Mouse (Mus musculus) ZHBTc4 (cell line): ENCODE data around the gene Trmt13.

Experiments used
- DNase-seq: peaks from one replicate; pipeline ENCODE4 v3.0.0-alpha.2; 2011; ENCODE audit warnings: low read depth, low spot score

The Trmt13 gene

DNA sequence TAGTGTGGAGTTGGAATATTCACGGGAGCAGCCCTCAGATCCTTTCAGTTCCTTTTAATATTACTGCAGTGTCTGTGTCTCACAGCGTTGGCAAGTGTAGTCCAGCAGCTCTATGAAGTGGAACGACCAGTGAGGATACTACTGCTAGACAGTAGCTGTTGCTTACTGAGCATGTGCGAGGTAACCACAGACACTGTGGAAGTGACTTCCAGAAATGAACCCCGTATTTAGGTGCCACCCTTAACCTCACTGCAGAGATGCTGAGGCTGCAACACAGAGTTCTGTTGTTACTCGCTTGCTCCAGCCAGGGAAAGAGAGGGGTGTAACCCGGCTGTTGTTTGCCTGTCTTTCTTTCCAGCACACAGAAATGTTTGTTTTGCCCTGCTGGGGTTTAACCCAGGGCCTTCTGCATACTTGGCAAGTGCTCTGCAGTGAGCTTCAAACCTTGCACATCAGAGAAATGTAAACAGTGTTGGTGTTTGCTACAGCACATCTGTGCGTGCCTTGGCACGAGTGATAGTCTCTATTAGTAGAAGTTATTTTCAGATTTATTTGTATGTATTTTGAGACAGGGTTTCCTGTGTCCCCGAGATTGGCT, at the start of gene Trmt13:
Gene Trmt13, minus strand, starts transcription at position 293 of the 598 bp plus-strand sequence.
- no peak for DNase-seq

DNA sequence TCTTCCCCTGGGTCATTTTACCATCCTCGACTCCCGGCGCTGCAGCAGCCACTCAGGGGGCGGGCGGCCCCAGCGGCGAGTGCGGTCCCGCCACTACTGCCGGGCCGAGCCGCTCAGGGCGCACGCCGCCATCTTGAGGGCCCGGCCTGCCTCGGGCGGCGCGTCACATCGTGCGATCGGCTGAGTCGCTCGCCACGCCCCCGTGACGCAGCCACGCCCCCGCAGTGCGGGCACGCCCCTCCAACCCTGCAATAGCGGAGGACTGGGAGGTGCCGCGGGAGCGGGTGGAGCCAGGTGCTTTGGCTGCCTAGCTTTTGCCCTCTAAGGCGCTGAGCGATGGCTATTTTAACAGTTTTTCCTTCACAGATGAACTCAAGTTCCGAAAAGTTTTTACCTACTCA, 48.1 kb upstream of the Trmt13 start, which contains the start of gene Mfsd14a:
Gene Mfsd14a, minus strand, starts transcription at position 215 of the 401 bp plus-strand sequence.
- peak; percentile 98 for DNase-seq

GRCm38 (mm10) chr3:116661870-116662414, 47.6 kb upstream of the Trmt13 start:
- DNase-seq: no peak

DNA sequence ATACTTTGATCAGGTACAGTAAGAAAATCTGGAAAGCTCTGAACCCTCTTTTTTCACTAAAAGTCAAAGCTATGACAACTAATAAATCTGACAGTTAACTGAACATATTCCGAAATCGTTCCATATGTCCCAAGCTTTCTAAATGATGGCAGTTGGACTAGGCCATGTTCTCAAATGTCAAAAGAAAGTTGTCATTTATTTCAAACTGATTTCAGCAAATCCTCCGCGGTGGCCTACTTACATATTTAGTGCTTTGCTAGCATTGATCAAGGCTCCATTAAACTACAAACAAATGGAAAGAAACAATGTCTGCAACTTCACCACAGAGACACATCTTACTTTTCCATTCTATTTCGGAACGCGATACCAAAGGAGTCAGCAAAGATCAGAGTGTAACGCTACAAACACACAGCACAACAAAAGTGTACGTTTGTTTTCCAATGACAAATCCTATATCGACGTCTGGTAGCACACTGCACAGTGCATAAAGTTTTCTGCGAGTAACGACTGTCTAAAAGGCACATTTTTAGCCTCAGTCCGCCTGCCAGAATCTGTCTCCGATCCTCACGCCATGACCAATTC, 47.0 kb upstream of the Trmt13 start:
- no peak for DNase-seq

DNA sequence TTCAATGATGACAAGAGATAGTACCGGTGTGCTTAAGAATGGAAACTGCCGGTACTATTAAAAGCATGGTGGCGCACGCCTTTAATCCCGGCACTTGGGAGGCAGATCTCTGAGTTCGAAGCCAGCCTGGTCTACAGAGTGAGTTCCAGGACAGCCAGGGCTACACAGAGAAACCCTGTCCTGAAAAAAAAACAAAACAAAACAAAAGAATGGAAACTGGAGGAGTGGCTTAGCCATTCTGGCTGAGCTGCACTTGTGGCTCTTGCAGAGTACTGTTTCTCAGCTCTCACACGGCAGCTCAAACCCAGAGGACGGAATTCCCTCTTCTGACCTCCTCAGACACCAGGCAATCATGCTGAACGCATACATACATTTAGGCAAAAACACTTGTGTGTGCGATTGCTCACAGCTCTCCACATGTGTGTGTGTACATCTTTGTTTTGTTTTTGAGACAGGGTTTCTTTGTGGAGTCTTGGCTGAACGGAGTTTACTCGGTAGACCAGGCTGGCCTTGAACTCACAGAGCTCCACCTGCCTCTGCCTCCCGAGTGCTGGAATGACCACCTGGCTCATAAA, 45.6 kb upstream of the Trmt13 start:
- DNase-seq: no peak

DNA sequence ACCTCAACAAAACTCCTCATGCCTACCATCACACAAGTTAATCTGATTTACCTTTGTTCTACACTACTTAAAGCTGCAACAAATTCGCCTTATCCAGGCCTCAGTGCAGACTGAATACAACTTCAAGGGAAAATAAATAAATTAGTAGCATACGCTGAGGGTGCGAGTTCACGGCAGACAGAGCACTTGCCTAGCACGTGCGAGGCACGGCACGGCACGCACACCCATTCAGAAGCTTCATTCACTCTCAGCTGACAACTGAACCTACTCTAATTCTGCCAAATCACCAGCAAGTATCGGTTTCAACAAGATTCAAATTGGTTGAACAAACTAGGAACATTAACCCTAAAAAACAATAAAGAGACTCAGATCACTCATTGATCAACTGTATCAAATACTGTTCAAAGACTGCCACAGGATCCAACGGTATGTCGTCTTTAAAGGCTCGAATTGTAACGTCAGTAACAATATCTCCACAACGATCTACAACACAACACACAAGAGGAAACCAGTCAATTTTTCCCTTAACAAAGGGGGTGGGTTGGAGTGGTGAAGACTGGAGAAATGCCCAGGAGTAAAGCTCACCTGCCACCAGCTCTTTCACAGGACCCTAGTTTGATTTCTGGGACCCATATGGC, 44.7 kb upstream of the Trmt13 start:
- no peak for DNase-seq

DNA sequence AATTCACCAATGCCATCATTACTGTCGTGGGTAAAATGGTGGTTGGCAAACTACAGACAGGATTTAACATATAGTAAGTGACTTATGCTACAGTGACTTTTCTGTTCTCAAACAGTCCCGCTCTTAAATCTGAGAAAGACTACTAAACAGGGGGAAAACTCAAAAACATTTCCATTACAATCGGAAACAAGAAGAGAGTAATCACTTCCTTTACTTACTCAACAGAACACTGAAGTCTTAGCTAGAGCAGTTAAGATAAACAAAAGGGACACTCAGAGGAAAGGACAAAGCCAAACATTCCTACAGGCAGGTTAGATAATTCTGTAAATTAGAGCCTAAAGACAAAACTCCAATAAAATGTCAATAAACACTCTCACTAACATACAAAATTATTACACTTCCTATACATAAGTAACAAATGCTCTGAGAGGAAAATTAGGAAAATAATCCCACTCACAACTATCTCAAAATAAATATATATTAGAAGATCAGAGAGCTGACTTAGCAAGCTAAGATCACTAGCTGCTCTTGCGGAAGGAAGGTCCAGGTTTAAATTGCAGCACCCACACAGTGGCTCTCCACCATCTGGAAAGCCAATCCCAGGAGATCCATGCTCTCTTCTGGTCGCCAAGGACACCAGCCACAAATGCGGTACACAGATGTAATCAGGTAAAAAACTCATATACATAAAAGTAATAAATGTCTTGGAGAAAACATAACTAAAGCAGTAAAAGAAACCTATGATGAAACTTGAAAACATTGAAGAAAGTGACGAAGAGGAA, 42.0 kb upstream of the Trmt13 start:
- peak; percentile 86 for DNase-seq

- DNase-seq: peak; percentile 69
Observed at GRCm38 (mm10) chr3:116654051-116654450, 39.7 kb upstream of the Trmt13 start.

DNA sequence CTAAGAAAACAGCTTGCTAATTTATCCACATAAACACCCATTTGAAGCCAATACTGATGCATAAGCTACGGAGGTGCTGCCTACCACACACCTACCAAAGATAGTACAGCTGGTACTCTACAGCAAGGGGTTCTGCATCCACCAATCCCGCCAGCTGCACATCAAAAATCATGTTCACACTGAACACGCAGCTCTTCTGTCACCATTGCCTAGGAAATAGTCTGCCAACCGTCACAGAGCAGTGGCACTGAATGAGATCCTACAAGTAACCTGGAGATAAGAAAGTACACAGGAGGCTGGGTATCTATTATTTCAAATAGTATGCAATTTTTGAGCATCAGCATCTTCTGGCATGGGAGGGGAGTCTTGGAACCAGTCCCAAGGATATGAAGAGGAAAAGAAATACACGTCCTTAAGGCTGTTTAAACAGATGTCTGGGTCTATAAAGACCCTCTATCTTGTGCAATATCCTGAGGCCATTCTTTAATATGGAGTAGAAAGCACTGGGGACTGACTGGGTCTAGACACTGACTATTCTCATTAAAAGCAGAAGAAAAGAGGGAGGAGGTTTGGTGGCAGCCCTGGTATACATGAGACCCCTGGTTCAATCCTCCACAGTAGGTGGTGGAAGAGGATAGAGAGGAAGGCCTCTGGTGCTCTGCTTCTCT, 39.0 kb upstream of the Trmt13 start:
- no peak for DNase-seq

DNA sequence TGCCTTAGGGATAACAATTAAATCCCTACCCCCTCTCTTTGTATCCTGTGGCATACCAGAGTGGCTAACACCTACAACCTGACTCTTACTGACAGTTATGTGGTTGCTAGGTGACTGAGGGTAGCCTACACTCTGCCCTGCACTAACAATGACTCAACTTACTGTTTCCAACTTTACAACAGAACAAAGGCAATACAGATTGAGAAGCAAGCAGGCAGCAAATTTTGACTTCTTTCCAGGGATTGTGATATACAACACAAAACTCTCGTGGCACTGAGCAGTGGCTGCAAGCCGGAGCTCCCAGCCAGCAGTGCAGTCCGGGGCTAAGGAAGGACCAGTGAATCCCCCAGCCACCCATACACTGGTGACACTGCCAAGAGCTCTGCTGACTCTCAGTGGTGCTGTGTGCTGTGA, 37.7 kb upstream of the Trmt13 start:
- peak; percentile 58 for DNase-seq

- no peak for DNase-seq
Observed at GRCm38 (mm10) chr3:116650698-116651097, 36.3 kb upstream of the Trmt13 start.

- DNase-seq: no peak
Observed at GRCm38 (mm10) chr3:116648805-116649204, 34.4 kb upstream of the Trmt13 start.

GRCm38 (mm10) chr3:116646387-116646786, 32.0 kb upstream of the Trmt13 start:
- DNase-seq: no peak

DNA sequence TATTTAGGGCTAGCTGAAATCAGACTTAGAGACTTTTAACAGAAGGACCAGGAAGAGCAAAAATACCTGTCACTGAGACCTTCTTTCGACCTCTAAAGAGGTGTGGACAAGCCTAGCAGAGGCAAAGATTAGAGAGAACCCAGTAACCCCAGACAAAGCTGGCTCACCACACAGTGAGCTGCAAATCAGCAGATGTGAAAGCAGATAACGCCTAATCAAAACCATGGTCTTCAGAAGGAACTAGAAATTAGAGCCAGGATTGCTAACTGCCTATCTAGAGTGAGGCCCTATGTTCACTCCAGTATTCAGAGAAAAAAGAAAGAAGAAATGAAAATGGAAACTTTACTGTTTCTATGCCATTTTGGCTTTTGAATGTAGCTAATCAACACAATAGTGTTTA, 28.0 kb upstream of the Trmt13 start:
- DNase-seq: no peak

GRCm38 (mm10) chr3:116641811-116642371, 27.5 kb upstream of the Trmt13 start:
- DNase-seq: no peak

DNA sequence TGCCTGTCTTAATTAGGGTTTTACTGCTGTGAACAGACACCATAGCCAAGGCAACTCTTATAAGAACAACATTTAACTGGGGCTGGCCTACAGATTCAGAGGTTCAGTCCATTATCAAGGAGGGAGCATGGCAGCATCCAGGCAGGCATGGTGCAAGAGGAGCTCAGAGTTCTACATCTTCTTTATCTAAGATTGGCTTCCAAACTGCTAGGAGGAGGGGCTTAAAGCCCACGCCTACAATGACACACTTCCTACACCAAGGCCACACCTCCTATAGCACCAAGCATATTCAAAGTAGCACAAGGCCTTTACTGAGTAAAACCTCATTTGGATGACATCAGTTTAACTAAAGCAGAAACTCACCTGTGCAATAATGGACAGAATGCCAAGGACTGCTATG, 25.6 kb upstream of the Trmt13 start:
- peak; percentile 70 for DNase-seq

DNA sequence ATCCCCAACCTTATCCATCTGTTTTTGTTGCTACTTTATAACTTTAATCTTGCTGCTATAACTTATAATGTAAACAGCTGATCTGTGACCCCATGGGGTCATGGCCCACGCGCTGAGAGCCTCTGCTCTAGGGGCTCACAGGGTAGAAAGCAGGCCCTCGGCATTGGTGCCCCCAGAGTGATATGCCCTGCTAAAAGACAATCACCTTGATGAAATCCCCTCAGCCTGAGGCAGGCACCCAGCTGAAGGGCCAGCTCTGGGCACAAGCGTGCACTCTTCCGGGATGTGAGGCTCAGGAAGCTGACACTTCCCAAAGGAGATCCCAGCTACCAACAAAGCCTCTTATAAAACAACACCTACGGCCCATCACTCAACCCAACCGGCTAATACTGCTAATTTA, 24.2 kb upstream of the Trmt13 start:
- DNase-seq: no peak

DNA sequence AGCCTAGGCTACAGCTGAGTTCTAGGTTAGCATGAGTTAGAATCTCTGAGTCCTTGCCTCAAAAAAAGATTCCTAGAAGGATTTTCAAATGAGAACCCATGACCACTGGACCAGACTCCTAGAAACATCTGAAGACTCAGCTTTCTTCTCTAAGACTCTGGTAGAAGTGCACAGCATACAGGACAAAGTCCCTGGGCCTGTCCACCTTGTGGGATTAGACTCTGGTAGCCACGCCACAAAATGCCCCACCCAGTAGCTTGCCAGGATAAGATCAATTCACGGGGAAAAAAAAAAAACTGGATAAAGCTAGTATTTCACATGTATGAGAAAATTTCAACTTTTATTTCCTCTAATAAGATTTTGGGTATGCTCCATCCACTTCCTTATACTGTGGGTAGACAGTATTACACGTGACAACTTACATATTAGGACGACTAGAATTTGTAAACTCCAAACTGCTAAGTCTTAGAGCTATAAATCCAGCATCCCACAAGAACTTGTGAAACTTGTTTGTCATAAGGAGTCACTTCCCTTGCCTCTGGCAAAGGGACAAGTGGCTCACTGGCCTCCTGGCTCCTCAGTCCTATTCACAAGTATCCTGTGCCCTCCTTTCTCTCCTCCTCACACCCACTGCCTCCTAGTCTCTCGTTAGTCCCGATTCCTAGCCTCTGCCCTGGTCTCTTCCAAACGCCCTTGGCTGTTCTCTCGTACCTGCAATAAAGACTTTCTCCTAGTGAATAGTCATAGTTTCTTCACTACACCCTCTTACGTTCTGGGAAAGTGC, 23.5 kb upstream of the Trmt13 start:
- no peak for DNase-seq

DNA sequence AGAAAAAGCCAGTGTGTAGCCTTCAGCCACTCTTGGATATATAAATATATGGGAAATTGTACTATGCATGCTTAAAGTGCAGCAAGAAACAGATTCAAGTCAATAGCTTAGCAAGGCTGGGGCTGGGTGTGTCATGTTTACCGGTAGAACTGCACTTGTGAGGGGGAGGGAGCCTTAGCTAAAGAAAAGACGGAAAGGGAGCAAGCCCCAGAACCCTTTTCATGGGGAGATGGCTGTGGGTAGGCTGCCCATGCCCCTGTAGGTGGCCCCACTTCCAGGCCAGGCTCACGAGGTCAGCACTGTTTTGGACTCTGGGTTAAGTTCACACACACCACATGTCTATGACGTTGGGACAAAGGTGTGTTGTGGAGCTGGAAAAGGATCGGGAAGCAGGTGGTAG, 21.4 kb upstream of the Trmt13 start:
- no peak for DNase-seq

- no peak for DNase-seq
Observed at GRCm38 (mm10) chr3:116634853-116635252, 20.5 kb upstream of the Trmt13 start.
